Mouse (Mus musculus) limb, embryonic 12.5 days (tissue): ENCODE data around the gene Hhipl1. TPM values are rescaled to one million over a fixed set of nuclear protein-coding genes. Genes with fewer than 3 reads are reported as not detected.

Source experiments
- ATAC-seq: fragments of 200-750 bp; cut with Nextera tagmentation; 2 replicates; pipeline ENCODE4 v1.8.0; 2017; ENCODE audit warnings: low read depth, moderate TSS enrichment; ENCODE audit not compliant: insufficient number of reproducible peaks, insufficient read depth, low FRiP score, low TSS enrichment
- H3K27ac ChIP-seq: fragments of 300-500 bp; sonication (generic); 2 replicates; pipeline ENCODE4 v1.5.1; 2016; ENCODE audit warnings: mild to moderate bottlenecking, moderate library complexity
- H3K27me3 ChIP-seq: fragments of 300-500 bp; sonication (generic); 2 replicates; pipeline ENCODE4 v1.6.1; 2016; ENCODE audit warnings: mild to moderate bottlenecking, moderate library complexity
- H3K36me3 ChIP-seq: fragments of 300-500 bp; sonication (generic); 2 replicates; pipeline ENCODE4 v1.6.1; 2016; ENCODE audit warnings: mild to moderate bottlenecking, moderate library complexity
- H3K4me1 ChIP-seq: fragments of 300-500 bp; sonication (generic); replicated peaks from 2 replicates; pipeline ENCODE4 v1.6.1; 2016
- H3K4me2 ChIP-seq: fragments of 300-500 bp; sonication (generic); 2 replicates; pipeline ENCODE4 v1.6.1; 2016; ENCODE audit warnings: mild to moderate bottlenecking, moderate library complexity
- H3K4me3 ChIP-seq: fragments of 300-500 bp; sonication (generic); replicated peaks from 2 replicates; pipeline ENCODE4 v1.5.1; 2016; ENCODE audit warnings: mild to moderate bottlenecking
- H3K9ac ChIP-seq: fragments of 300-500 bp; sonication (generic); replicated peaks from 2 replicates; pipeline ENCODE4 v1.6.1; 2016; ENCODE audit warnings: mild to moderate bottlenecking, moderate library complexity
- H3K9me3 ChIP-seq: fragments of 300-500 bp; sonication (generic); 2 replicates; pipeline ENCODE4 v1.6.1; 2016; ENCODE audit warnings: mild to moderate bottlenecking, moderate library complexity
- WGBS: fragments of 180-500 bp; shearing (Covaris S2); methylation state at CpG from one replicate; pipeline ENCODE4 v1.1.7; 2016; 5-methylcytosine and 5-hydroxymethylcytosine counted together
- polyA plus RNA-seq: library from polyadenylated mRNA; unstranded; fragments of >200 nt; fragmentation: Nextera tagmentation; extraction: Ambion mirVana; gene quantifications from 2 replicates; pipeline ENCODE4 v1.2.1, GENCODE M21; 2016

Hhipl1 gene
- polyA plus RNA-seq, 1 experiment from 2014 or later = 0.53 TPM

- Histone ChIP-seq H3K27ac (no peak overlapping the region), H3K4me3 (no peak overlapping the region), H3K27me3 (peaks cover 53% of the 10 kb centered on the region), H3K9me3 (no peaks in the 10 kb centered on the region), H3K9ac (no peak overlapping the region), H3K36me3 (no peaks in the 10 kb centered on the region), H3K4me2 (no peak overlapping the region), H3K4me1 (0 out of 2 replicates have a peak, but pooled peaks cover 7% of the 10 kb centered on the region)
- ATAC-seq = no peak
- WGBS = 54% methylated on average over 6 of the region's 6 CpGs
Observed at GRCm38 (mm10) chr12:108303778-108304365, 2.2 kb upstream of the Hhipl1 start.

- H3K4me1 ChIP-seq = 0 out of 2 replicates have a peak, but pooled peaks cover 7% of the 10 kb centered on the region
- H3K27ac ChIP-seq = no peak overlapping the region
- no peak overlapping the region for H3K9ac ChIP-seq
- no peaks in the 10 kb centered on the region for H3K9me3 ChIP-seq
- H3K4me2 ChIP-seq = no peak overlapping the region
- H3K4me3 ChIP-seq = no peak overlapping the region
- H3K27me3 ChIP-seq = peaks cover 61% of the 10 kb centered on the region
- WGBS = 79% methylated on average over 8 of the region's 8 CpGs
- H3K36me3 ChIP-seq = no peaks in the 10 kb centered on the region
- no peak for ATAC-seq
Observed at GRCm38 (mm10) chr12:108305172-108305571, 898 bp upstream of the Hhipl1 start.

GRCm38 (mm10) chr12:108307553-108307952 lies 1.5 kb downstream of the Hhipl1 start:
- Histone ChIP-seq H3K4me1 (0 out of 2 replicates have a peak, but pooled peaks cover 7% of the 10 kb centered on the region), H3K4me3 (no peak overlapping the region), H3K4me2 (no peak overlapping the region), H3K36me3 (no peaks in the 10 kb centered on the region), H3K9ac (no peak overlapping the region), H3K27ac (no peak overlapping the region), H3K27me3 (peaks cover 69% of the 10 kb centered on the region), H3K9me3 (no peaks in the 10 kb centered on the region)
- ATAC-seq = no peak
- WGBS = 20% methylated on average over 14 of the region's 14 CpGs

GRCm38 (mm10) chr12:108308363-108308856 lies 2.3 kb downstream of the Hhipl1 start:
- no peak overlapping the region for H3K4me2 ChIP-seq
- no peak overlapping the region for H3K4me3 ChIP-seq
- no peaks in the 10 kb centered on the region for H3K9me3 ChIP-seq
- H3K36me3 ChIP-seq = no peaks in the 10 kb centered on the region
- peaks cover 69% of the 10 kb centered on the region for H3K27me3 ChIP-seq
- no peak overlapping the region for H3K9ac ChIP-seq
- whole genome bisulfite sequencing = 82% methylated on average over 16 of the region's 16 CpGs
- no peak for ATAC-seq
- H3K4me1 ChIP-seq = 0 out of 2 replicates have a peak, but pooled peaks cover 7% of the 10 kb centered on the region
- H3K27ac ChIP-seq = no peak overlapping the region

- H3K4me1 ChIP-seq = 0 out of 2 replicates have a peak, but pooled peaks cover 7% of the 10 kb centered on the region
- no peak overlapping the region for H3K4me2 ChIP-seq
- H3K9ac ChIP-seq = no peak overlapping the region
- no peaks in the 10 kb centered on the region for H3K9me3 ChIP-seq
- no peaks in the 10 kb centered on the region for H3K36me3 ChIP-seq
- H3K4me3 ChIP-seq = no peak overlapping the region
- H3K27ac ChIP-seq = no peak overlapping the region
- ATAC-seq = no peak
- H3K27me3 ChIP-seq = peaks cover 63% of the 10 kb centered on the region
- WGBS = 68% methylated on average over 7 of the region's 8 CpGs
Observed at GRCm38 (mm10) chr12:108309116-108309794, 3.2 kb downstream of the Hhipl1 start.

GRCm38 (mm10) chr12:108310041-108310440 lies 4.0 kb downstream of the Hhipl1 start:
- H3K9me3 ChIP-seq = no peaks in the 10 kb centered on the region
- no peak overlapping the region for H3K27ac ChIP-seq
- 85% methylated on average over 4 of the region's 4 CpGs for WGBS
- H3K36me3 ChIP-seq = no peaks in the 10 kb centered on the region
- H3K4me2 ChIP-seq = no peak overlapping the region
- no peak overlapping the region for H3K4me3 ChIP-seq
- H3K27me3 ChIP-seq = peaks cover 62% of the 10 kb centered on the region
- ATAC-seq = no peak
- H3K4me1 ChIP-seq = 0 out of 2 replicates have a peak, but pooled peaks cover 7% of the 10 kb centered on the region
- H3K9ac ChIP-seq = no peak overlapping the region

- no peak for ATAC-seq
- Histone ChIP-seq H3K9ac (no peak overlapping the region), H3K4me1 (0 out of 2 replicates have a peak, but pooled peaks cover 6% of the 10 kb centered on the region), H3K4me2 (no peak overlapping the region), H3K27me3 (peaks cover 59% of the 10 kb centered on the region), H3K4me3 (no peak overlapping the region), H3K27ac (no peak overlapping the region), H3K36me3 (no peaks in the 10 kb centered on the region), H3K9me3 (no peaks in the 10 kb centered on the region)
- 73% methylated on average over 7 of the region's 7 CpGs for WGBS
Observed at GRCm38 (mm10) chr12:108310456-108311027, 4.5 kb downstream of the Hhipl1 start.

- WGBS = 89% methylated on average over 27 of the region's 27 CpGs
- Histone ChIP-seq H3K27me3 (peaks cover 59% of the 10 kb centered on the region), H3K9ac (no peak overlapping the region), H3K36me3 (no peaks in the 10 kb centered on the region), H3K9me3 (no peaks in the 10 kb centered on the region), H3K27ac (no peak overlapping the region), H3K4me2 (no peak overlapping the region), H3K4me3 (no peak overlapping the region), H3K4me1 (no peaks in the 10 kb centered on the region)
- ATAC-seq = no peak
Observed at GRCm38 (mm10) chr12:108311741-108312290, 5.7 kb downstream of the Hhipl1 start.

- H3K4me3 ChIP-seq = no peak overlapping the region
- no peak for ATAC-seq
- H3K4me2 ChIP-seq = no peak overlapping the region
- no peak overlapping the region for H3K9ac ChIP-seq
- no peaks in the 10 kb centered on the region for H3K36me3 ChIP-seq
- H3K27ac ChIP-seq = no peak overlapping the region
- H3K4me1 ChIP-seq = no peaks in the 10 kb centered on the region
- WGBS = 28% methylated on average over 6 of the region's 6 CpGs
- peaks cover 59% of the 10 kb centered on the region for H3K27me3 ChIP-seq
- H3K9me3 ChIP-seq = no peaks in the 10 kb centered on the region
Observed at GRCm38 (mm10) chr12:108312432-108312851, 6.4 kb downstream of the Hhipl1 start.

GRCm38 (mm10) chr12:108313244-108313772 lies 7.2 kb downstream of the Hhipl1 start:
- no peaks in the 10 kb centered on the region for H3K9me3 ChIP-seq
- no peak overlapping the region for H3K4me2 ChIP-seq
- no peak overlapping the region for H3K9ac ChIP-seq
- no peaks in the 10 kb centered on the region for H3K36me3 ChIP-seq
- H3K4me3 ChIP-seq = no peak overlapping the region
- no peak overlapping the region for H3K27ac ChIP-seq
- peaks cover 59% of the 10 kb centered on the region for H3K27me3 ChIP-seq
- WGBS = 88% methylated on average over 1 of the region's 1 CpGs
- ATAC-seq = no peak
- H3K4me1 ChIP-seq = peaks cover 4% of the 10 kb centered on the region; the same call in 1 of the 2 replicates

- H3K4me1 ChIP-seq = peaks cover 14% of the 10 kb centered on the region
- no peak overlapping the region for H3K9ac ChIP-seq
- H3K4me2 ChIP-seq = no peak overlapping the region
- no peak overlapping the region for H3K4me3 ChIP-seq
- H3K27me3 ChIP-seq = peaks cover 70% of the 10 kb centered on the region
- no peaks in the 10 kb centered on the region for H3K9me3 ChIP-seq
- ATAC-seq = no peak
- no peak overlapping the region for H3K27ac ChIP-seq
- no peaks in the 10 kb centered on the region for H3K36me3 ChIP-seq
- 42% methylated on average over 10 of the region's 10 CpGs for WGBS
Observed at GRCm38 (mm10) chr12:108315818-108316217, 9.7 kb downstream of the Hhipl1 start.
